Mouse (Mus musculus): ENCODE results near the gene Spata13.

DNA sequence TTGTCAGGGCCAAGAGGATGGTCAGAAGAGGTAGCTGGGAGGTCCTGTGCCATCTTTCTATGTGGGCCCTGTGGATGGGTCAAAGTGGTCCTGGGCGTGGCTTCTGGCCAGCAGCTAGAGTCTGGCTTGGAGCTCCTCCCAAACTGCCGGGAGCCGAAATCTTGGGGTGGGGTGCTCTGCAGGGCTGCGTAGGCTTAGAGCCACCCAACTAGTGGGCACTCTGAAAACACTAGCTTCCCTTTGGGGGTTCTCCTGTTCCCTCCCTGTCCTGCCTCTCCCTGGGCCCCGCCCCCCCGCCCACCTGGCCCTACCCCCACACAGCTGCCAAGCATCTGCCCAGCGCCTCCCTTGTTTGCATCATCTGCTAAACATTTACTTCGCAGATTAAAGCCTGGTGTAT, 87.5 kb downstream of the Spata13 start:
- no peak for TF ChIP-seq CTCF (IDR thresholded peaks at IDR 0.05; ENCODE audit: low read depth)
- TF ChIP-seq EP300 (optimal IDR thresholded peaks at IDR 0.05): no peak
